Comparison of ENCODE assay signal across 24 mouse cellular contexts in the genomic region with DNA sequence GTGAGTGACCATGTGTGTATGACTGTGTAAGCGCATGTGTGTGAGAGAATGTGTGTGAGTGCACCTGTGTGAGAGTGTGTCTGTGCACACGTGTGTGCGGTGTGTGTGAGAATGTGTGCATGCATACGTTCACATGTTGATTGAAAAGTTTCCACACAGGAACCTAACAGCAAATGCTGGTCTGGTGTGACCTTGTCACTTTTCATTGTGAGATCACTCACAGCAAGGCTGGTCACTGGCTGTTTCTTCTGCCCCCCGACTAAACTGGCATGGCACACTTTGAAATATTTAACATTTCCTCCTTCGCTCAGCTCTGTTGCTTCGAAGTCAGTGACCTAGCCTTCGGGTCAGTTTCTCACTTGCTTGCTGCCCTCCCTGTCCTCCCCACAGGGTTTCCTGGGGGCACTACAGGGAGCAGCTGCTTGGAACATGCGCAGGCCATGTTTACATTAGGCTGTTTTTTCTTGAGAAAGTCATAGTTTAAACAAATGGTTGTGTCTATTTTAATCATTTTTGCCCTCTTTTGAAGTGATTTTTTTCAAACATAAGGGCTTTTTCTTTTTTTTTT.
DNase-seq lines count a peak whose midpoint lies in the region; ATAC-seq lines count a peak whose summit lies in the region.
"Had no signal": no experiment of that assay in that cellular context is flagged by ENCODE, and none has a peak within 500 bp of the region (broad histone marks: within the 10 kb centered on the region; RNA-seq: fewer than 3 reads in every experiment).

No protein-coding gene starts in this region.

- DNase-seq in embryo, embryonic 10 days (ENCODE audit: low spot score), result peak; percentile 44
- DNase-seq in embryo, embryonic 10.5 days (ENCODE audit: low spot score), result no peak
- DNase-seq in kidney, adult 18-20 months, result no peak
- DNase-seq in ovary, postnatal 36 days (ENCODE audit: low spot score), result peak; percentile 7
- DNase-seq in ovary, postnatal 14 days (ENCODE audit: low spot score), result no peak
- DNase-seq in yolk sac, embryonic 10.5 days (ENCODE audit: low spot score), result peak; percentile 19
- DNase-seq in cerebellum, adult 8-10 months, result no peak
- DNase-seq: adrenal gland, postnatal 10 days; cerebellum, adult 9-11 months; forebrain, postnatal 0 days; heart, postnatal 14 days; layer of hippocampus, adult 9-11 months; thymus, adult 18-20 months; thymus, postnatal 4 days had no signal

- no peaks in the 10 kb centered on the region for H3K27me3 ChIP-seq in kidney, embryonic 16.5 days (ENCODE audit: insufficient read depth, low read length)
- H3K27me3 ChIP-seq: heart, embryonic 12.5 days; liver, embryonic 12.5 days; midbrain, embryonic 13.5 days; neural tube, embryonic 12.5 days had no signal

- no peak overlapping the region for H3K9ac ChIP-seq in kidney, embryonic 16.5 days (replicated peaks; ENCODE audit: low read length)
- H3K9ac ChIP-seq: forebrain, postnatal 0 days; heart, embryonic 12.5 days; liver, embryonic 12.5 days; midbrain, embryonic 13.5 days; neural tube, embryonic 12.5 days had no signal

- no peak overlapping the region for H3K4me3 ChIP-seq in kidney, embryonic 16.5 days (ENCODE audit: low read length)
- H3K4me3 ChIP-seq: forebrain, embryonic 10.5 days; heart, embryonic 12.5 days; left cerebral cortex, adult 2 months; liver, embryonic 12.5 days; midbrain, embryonic 13.5 days; neural tube, embryonic 12.5 days had no signal

- no peak overlapping the region for H3K27ac ChIP-seq in kidney, embryonic 16.5 days (ENCODE audit: low read length)
- H3K27ac ChIP-seq: forebrain, embryonic 10.5 days; left cerebral cortex, adult 2 months; liver, embryonic 12.5 days; midbrain, embryonic 13.5 days; neural tube, embryonic 12.5 days had no signal

- peak; percentile 63; the same call in 1 of the 2 replicates for ATAC-seq in kidney, embryonic 16.5 days (ENCODE audit: low FRiP score, low TSS enrichment)
- ATAC-seq: activated CD4-positive, CD25-positive, alpha-beta regulatory T cell, adult 4 months; CD4-positive, CD25-positive, alpha-beta regulatory T cell, adult 4 months; forebrain, postnatal 0 days; hindbrain, embryonic 16.5 days; liver, embryonic 12.5 days; midbrain, embryonic 13.5 days had no signal

- WGBS in kidney, embryonic 16.5 days, result 35% methylated on average over 9 of the region's 9 CpGs

- H3K4me2 ChIP-seq in kidney, embryonic 16.5 days (replicated peaks; ENCODE audit: low read depth, low read length), result no peak overlapping the region
- H3K4me2 ChIP-seq: heart, embryonic 12.5 days; liver, embryonic 12.5 days; midbrain, embryonic 13.5 days; neural tube, embryonic 12.5 days had no signal

- H3K36me3 ChIP-seq in kidney, embryonic 16.5 days (ENCODE audit: insufficient read depth, low read length), result no peaks in the 10 kb centered on the region
- H3K36me3 ChIP-seq: forebrain, embryonic 10.5 days; heart, embryonic 12.5 days; liver, embryonic 12.5 days; midbrain, embryonic 13.5 days; neural tube, embryonic 12.5 days had no signal

- peaks cover 10% of the 10 kb centered on the region for H3K4me1 ChIP-seq in kidney, embryonic 16.5 days (ENCODE audit: insufficient read depth, low read length)
- H3K4me1 ChIP-seq: forebrain, embryonic 10.5 days; liver, embryonic 12.5 days; midbrain, embryonic 13.5 days; neural tube, embryonic 12.5 days had no signal

- H3K9me3 ChIP-seq in kidney, embryonic 16.5 days (ENCODE audit: low read length), result peaks cover 12% of the 10 kb centered on the region
- H3K9me3 ChIP-seq: midbrain, embryonic 13.5 days; neural tube, embryonic 12.5 days had no signal

Comparison
In these comparisons a context has a peak if more than half of its experiments do, and no peak if none do; other contexts are left out.
1. DNase-seq: peak in embryo, embryonic 10 days (single experiment), ovary, postnatal 36 days (single experiment) and yolk sac, embryonic 10.5 days (single experiment); none in embryo, embryonic 10.5 days (single experiment), kidney, adult 18-20 months (single experiment), ovary, postnatal 14 days (single experiment) and cerebellum, adult 8-10 months (single experiment).